Mouse (Mus musculus) MEL (cell line): ENCODE measurements at regions not wholly inside any gene's neighbourhood (a gene's known extent, or its start where the extent isn't known, plus 50 kb on each side); places are given as distances from the start of the nearest gene placed in this dataset.

ENCODE experiments used
- CHD1 ChIP-seq: IDR thresholded peaks from 2 replicates; pipeline ENCODE4 v1.6.1; 2012; ENCODE audit warnings: low read depth, mild to moderate bottlenecking, inconsistent platforms, low read length, improper control_type of control experiment
- CTCF ChIP-seq, 3 experiments: IDR thresholded peaks in 2 of 3; conservative IDR thresholded peaks in 1 of 3; 2 replicates each; pipeline ENCODE4 v1.5.1; 2011 to 2012; ENCODE audit warnings: low read length in 3 of 3, low read depth in 2 of 3, mild to moderate bottlenecking in 2 of 3, improper control_type of control experiment in 1 of 3, inconsistent platforms in 1 of 3, mixed read lengths in 1 of 3, moderate library complexity in 1 of 3; ENCODE audit not compliant: control insufficient read depth in 1 of 3, insufficient read depth in 1 of 3, poor library complexity in 1 of 3, severe bottlenecking in 1 of 3
- EP300 ChIP-seq, 2 experiments: IDR thresholded peaks; 2 replicates each; pipeline ENCODE4 v1.6.1; 2011; ENCODE audit warnings: improper control_type of control experiment in 2 of 2, low read length in 2 of 2, low read depth in 1 of 2, mild to moderate bottlenecking in 1 of 2
- MYC ChIP-seq: IDR thresholded peaks from 2 replicates; pipeline ENCODE4 v1.6.1; 2011; ENCODE audit warnings: low read depth, mild to moderate bottlenecking, low read length, improper control_type of control experiment, moderate library complexity
- POLR2A ChIP-seq, 2 experiments: IDR thresholded peaks; 2 replicates each; pipeline ENCODE4 v1.6.1; 2011 to 2012; ENCODE audit warnings: low read length in 2 of 2, mild to moderate bottlenecking in 2 of 2, control low read depth in 1 of 2, improper control_type of control experiment in 1 of 2, low read depth in 1 of 2, moderate library complexity in 1 of 2; ENCODE audit not compliant: control insufficient read depth in 1 of 2, insufficient read depth in 1 of 2, poor library complexity in 1 of 2
- POLR2AphosphoS2 ChIP-seq: IDR thresholded peaks from 2 replicates; pipeline ENCODE4 v1.6.1; 2011; ENCODE audit warnings: low read length, improper control_type of control experiment
- RCOR1 ChIP-seq: IDR thresholded peaks from 2 replicates; pipeline ENCODE4 v1.6.1; 2012; ENCODE audit warnings: low read depth, mild to moderate bottlenecking, inconsistent platforms, low read length, improper control_type of control experiment
- TAL1 ChIP-seq: IDR thresholded peaks from 2 replicates; pipeline ENCODE4 v1.6.1; 2012; ENCODE audit warnings: mild to moderate bottlenecking, inconsistent platforms, low read length, moderate library complexity, mixed read lengths
- USF1 ChIP-seq: IDR thresholded peaks from 2 replicates; pipeline ENCODE4 v1.6.1; 2014; ENCODE audit warnings: low read depth, mild to moderate bottlenecking, inconsistent platforms, low read length, improper control_type of control experiment, moderate library complexity

DNA sequence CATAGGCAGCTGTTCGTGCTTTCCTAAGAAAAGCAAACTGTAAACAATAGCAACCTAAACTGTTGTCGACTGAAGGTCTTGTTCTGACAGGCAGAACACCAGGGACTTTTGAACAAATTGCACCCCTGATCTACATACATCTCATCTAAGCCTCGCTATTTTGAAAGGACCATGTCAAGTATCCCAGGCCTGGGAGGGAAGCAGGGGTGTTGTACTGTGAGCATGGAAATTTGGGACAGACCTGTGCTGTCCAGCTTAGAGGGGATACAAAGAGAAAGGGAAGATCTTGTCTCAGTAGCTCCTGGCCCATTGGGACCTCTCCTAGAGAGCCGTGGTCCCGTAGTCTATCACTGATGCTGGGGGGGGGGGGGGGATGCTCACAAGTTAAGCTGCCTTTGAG is 74.3 kb downstream of the Rps29 start:
- TF ChIP-seq EP300 (IDR thresholded peaks at IDR 0.05; ENCODE audit: low read depth in 1 of 2, low read length in 2 of 2) (no peak), MYC (no peak), RCOR1 (no peak), POLR2AphosphoS2 (no peak), CTCF (IDR thresholded peaks at IDR 0.05 in 2 of 3, conservative IDR thresholded peaks at IDR 0.05 in 1 of 3; ENCODE audit: control insufficient read depth in 1 of 3, insufficient read depth in 1 of 3, low read depth in 2 of 3, low read length in 3 of 3, poor library complexity in 1 of 3, severe bottlenecking in 1 of 3) (no peak), CHD1 (no peak), POLR2A (IDR thresholded peaks at IDR 0.05; ENCODE audit: control insufficient read depth in 1 of 2, insufficient read depth in 1 of 2, low read depth in 1 of 2, low read length in 2 of 2, poor library complexity in 1 of 2) (no peak), TAL1 (no peak), USF1 (no peak)
